29 mouse cellular contexts compared by ENCODE assay signal in genomic region chr10:130304138-130304537, GRCm38 (mm10). TPM values are rescaled to one million over a fixed set of nuclear protein-coding genes. Genes with fewer than 3 reads are reported as not detected.
"Had no signal": no experiment of that assay in that cellular context is flagged by ENCODE, and none has a peak within 500 bp of the region (broad histone marks: within the 10 kb centered on the region; RNA-seq: fewer than 3 reads in every experiment).

No protein-coding gene starts in this region.

RNA-seq across cellular contexts. Expression of gene Tespa1, which starts 18.5 kb away (rescaled TPM):
- total RNA-seq: midbrain, postnatal 0 days had no signal
- polyA plus RNA-seq: limb, embryonic 10.5 days; midbrain, embryonic 10.5 days; midbrain, embryonic 12.5 days; midbrain, embryonic 13.5 days; midbrain, embryonic 16.5 days; midbrain, postnatal 0 days; myocyte had no signal

RNA-seq across cellular contexts. Expression of gene Neurod4, which starts 24.1 kb away (rescaled TPM):
- total RNA-seq: left cerebral cortex, postnatal 4 days; liver, adult 2 months; megakaryocyte progenitor cell, adult 5-6 weeks; megakaryocyte, adult 5-6 weeks; megakaryocyte-erythroid progenitor cell, adult 5-6 weeks; monocyte, adult 5-6 weeks had no signal
- polyA plus RNA-seq: limb, embryonic 11.5 days; limb, embryonic 13.5 days; limb, embryonic 15.5 days; liver, adult 2 months; liver, embryonic 11.5 days; liver, embryonic 12.5 days; liver, embryonic 13.5 days; liver, embryonic 14.5 days; liver, embryonic 15.5 days; liver, embryonic 16.5 days; liver, postnatal 0 days; lung, adult 2 months; lung, embryonic 14.5 days; lung, embryonic 15.5 days; lung, embryonic 16.5 days; lung, postnatal 0 days; macrophage; myocyte had no signal
